ENCODE assay signal across 12 mouse cellular contexts in the genomic region with DNA sequence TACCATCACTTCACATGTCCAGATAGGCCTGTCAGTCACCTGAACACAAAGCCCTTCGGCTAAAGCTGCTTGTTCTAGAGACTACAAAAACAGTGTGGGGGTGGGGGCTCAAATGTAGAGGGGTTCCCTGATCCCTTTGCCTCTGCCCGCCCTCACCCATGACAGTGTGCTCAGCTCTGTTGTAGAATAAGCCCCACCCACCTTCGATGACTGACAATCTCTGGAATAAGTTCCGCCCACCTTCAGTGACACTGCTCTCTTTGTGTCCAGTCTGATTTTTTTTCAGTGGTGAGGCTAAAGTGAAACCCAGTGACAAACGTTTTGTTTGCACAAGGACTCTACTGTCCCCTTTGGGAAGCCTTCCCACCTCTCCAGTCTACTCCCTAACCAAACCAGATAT. TPM values are rescaled to one million over a fixed set of nuclear protein-coding genes. Genes with fewer than 3 reads are reported as not detected.
DNase-seq lines count a peak whose midpoint lies in the region; ATAC-seq and TF ChIP-seq lines count a peak whose summit lies in the region.
"Had no signal": no experiment of that assay in that cellular context is flagged by ENCODE, and none has a peak within 500 bp of the region (broad histone marks: within the 10 kb centered on the region; RNA-seq: fewer than 3 reads in every experiment).

No protein-coding gene starts in this region.

- peak; percentile 59; the same call in 1 of the 2 replicates for ATAC-seq in forebrain, embryonic 12.5 days (ENCODE audit: low FRiP score)
- ATAC-seq in forebrain, embryonic 15.5 days (replicated peaks): no peak
- peak; percentile 40; the same call in 1 of the 2 replicates for ATAC-seq in neural tube, embryonic 11.5 days (ENCODE audit: insufficient read depth, low FRiP score, low TSS enrichment)
- ATAC-seq in intestine, postnatal 0 days: 0 out of 2 replicates have a peak, but pooled peaks have one; percentile 13
- ATAC-seq in stomach, postnatal 0 days (ENCODE audit: low FRiP score, low TSS enrichment): 0 out of 2 replicates have a peak, but pooled peaks have one; percentile 45

- 65% methylated on average over 5 of the region's 5 CpGs for WGBS in forebrain, embryonic 12.5 days
- 48% methylated on average over 5 of the region's 5 CpGs for whole genome bisulfite sequencing in forebrain, embryonic 15.5 days
- WGBS in neural tube, embryonic 11.5 days: 59% methylated on average over 5 of the region's 5 CpGs
- WGBS in intestine, postnatal 0 days: 54% methylated on average over 5 of the region's 5 CpGs
- WGBS in stomach, postnatal 0 days: 60% methylated on average over 5 of the region's 5 CpGs

- no peaks in the 10 kb centered on the region for H3K27me3 ChIP-seq in forebrain, embryonic 12.5 days
- no peaks in the 10 kb centered on the region for H3K27me3 ChIP-seq in forebrain, embryonic 15.5 days
- H3K27me3 ChIP-seq in neural tube, embryonic 11.5 days (ENCODE audit: control insufficient read depth, insufficient read depth, low read length): no peaks in the 10 kb centered on the region
- no peaks in the 10 kb centered on the region for H3K27me3 ChIP-seq in intestine, postnatal 0 days (replicated peaks; ENCODE audit: control insufficient read depth, insufficient read depth, low read length)
- H3K27me3 ChIP-seq in stomach, postnatal 0 days (ENCODE audit: control insufficient read depth, insufficient read depth, low read length): no peaks in the 10 kb centered on the region
- H3K27me3 ChIP-seq: liver, embryonic 13.5 days had no signal

- no peak overlapping the region for H3K9ac ChIP-seq in forebrain, embryonic 12.5 days
- no peak overlapping the region for H3K9ac ChIP-seq in forebrain, embryonic 15.5 days (replicated peaks)
- H3K9ac ChIP-seq in neural tube, embryonic 11.5 days (ENCODE audit: low read length): no peak overlapping the region
- H3K9ac ChIP-seq in intestine, postnatal 0 days (ENCODE audit: low read depth, low read length): no peak overlapping the region
- H3K9ac ChIP-seq in stomach, postnatal 0 days (ENCODE audit: low read length): no peak overlapping the region
- H3K9ac ChIP-seq: liver, embryonic 13.5 days had no signal

- peak overlapping the region; percentile 82 for H3K27ac ChIP-seq in forebrain, embryonic 12.5 days
- H3K27ac ChIP-seq in forebrain, embryonic 15.5 days (replicated peaks): no peak overlapping the region
- H3K27ac ChIP-seq in neural tube, embryonic 11.5 days (ENCODE audit: low read depth, low read length): no peak overlapping the region
- no peak overlapping the region for H3K27ac ChIP-seq in intestine, postnatal 0 days (ENCODE audit: low read depth, low read length)
- H3K27ac ChIP-seq in stomach, postnatal 0 days (replicated peaks): no peak overlapping the region
- H3K27ac ChIP-seq: liver, embryonic 13.5 days had no signal

- H3K36me3 ChIP-seq in forebrain, embryonic 12.5 days (replicated peaks): no peaks in the 10 kb centered on the region
- H3K36me3 ChIP-seq in forebrain, embryonic 15.5 days: no peaks in the 10 kb centered on the region
- no peaks in the 10 kb centered on the region for H3K36me3 ChIP-seq in neural tube, embryonic 11.5 days (ENCODE audit: control insufficient read depth, insufficient read depth, low read length)
- H3K36me3 ChIP-seq in intestine, postnatal 0 days (ENCODE audit: control insufficient read depth, insufficient read depth): no peaks in the 10 kb centered on the region
- H3K36me3 ChIP-seq in stomach, postnatal 0 days (ENCODE audit: control insufficient read depth, insufficient read depth, low read length): no peaks in the 10 kb centered on the region
- H3K36me3 ChIP-seq: liver, embryonic 13.5 days had no signal

- TF ChIP-seq EP300 in stomach, postnatal 0 days (optimal IDR thresholded peaks at IDR 0.05): no peak

- no peak for TF ChIP-seq CTCF in intestine, postnatal 0 days (IDR thresholded peaks at IDR 0.05; ENCODE audit: low read depth)
- TF ChIP-seq CTCF in stomach, postnatal 0 days (IDR thresholded peaks at IDR 0.05; ENCODE audit: low read depth): no peak

- H3K4me1 ChIP-seq in forebrain, embryonic 12.5 days: peaks cover 45% of the 10 kb centered on the region
- H3K4me1 ChIP-seq in forebrain, embryonic 15.5 days: peaks cover 27% of the 10 kb centered on the region
- 0 out of 2 replicates have a peak, but pooled peaks cover 5% of the 10 kb centered on the region for H3K4me1 ChIP-seq in neural tube, embryonic 11.5 days (ENCODE audit: control insufficient read depth, insufficient read depth, low read length)
- H3K4me1 ChIP-seq in intestine, postnatal 0 days (replicated peaks; ENCODE audit: control insufficient read depth, insufficient read depth, low read length): no peaks in the 10 kb centered on the region
- no peaks in the 10 kb centered on the region for H3K4me1 ChIP-seq in stomach, postnatal 0 days (replicated peaks; ENCODE audit: control insufficient read depth, insufficient read depth)
- H3K4me1 ChIP-seq: liver, embryonic 13.5 days had no signal

- H3K4me3 ChIP-seq in forebrain, embryonic 12.5 days (replicated peaks): no peak overlapping the region
- no peak overlapping the region for H3K4me3 ChIP-seq in forebrain, embryonic 15.5 days
- H3K4me3 ChIP-seq in neural tube, embryonic 11.5 days (ENCODE audit: low read depth, low read length): no peak overlapping the region
- H3K4me3 ChIP-seq in intestine, postnatal 0 days (ENCODE audit: low read depth, low read length): no peak overlapping the region
- no peak overlapping the region for H3K4me3 ChIP-seq in stomach, postnatal 0 days (ENCODE audit: low read depth, low read length)
- H3K4me3 ChIP-seq: liver, embryonic 13.5 days had no signal

- no peaks in the 10 kb centered on the region for H3K9me3 ChIP-seq in forebrain, embryonic 12.5 days
- no peaks in the 10 kb centered on the region for H3K9me3 ChIP-seq in forebrain, embryonic 15.5 days
- no peaks in the 10 kb centered on the region for H3K9me3 ChIP-seq in neural tube, embryonic 11.5 days (ENCODE audit: control insufficient read depth, low read length)
- no peaks in the 10 kb centered on the region for H3K9me3 ChIP-seq in intestine, postnatal 0 days (ENCODE audit: control insufficient read depth)
- no peaks in the 10 kb centered on the region for H3K9me3 ChIP-seq in stomach, postnatal 0 days (ENCODE audit: control insufficient read depth, low read length)
- H3K9me3 ChIP-seq: liver, embryonic 13.5 days had no signal

- DNase-seq in neural tube, embryonic 11.5 days (ENCODE audit: low spot score): no peak
- DNase-seq in neural tube, embryonic 10.5 days (ENCODE audit: extremely low spot score, low spot score): no peak
- no peak for DNase-seq in stomach, postnatal 0 days (ENCODE audit: low spot score)
- no peak for DNase-seq in adrenal gland, postnatal 25 days
- DNase-seq in right cerebral cortex, adult 2 months (ENCODE audit: low spot score in 2 of 2): no peak
- DNase-seq: cerebellum, postnatal 36 days; kidney, adult 2 months; liver, embryonic 13.5 days had no signal

- no peak overlapping the region for H3K4me2 ChIP-seq in forebrain, embryonic 12.5 days
- H3K4me2 ChIP-seq in forebrain, embryonic 15.5 days (replicated peaks): no peak overlapping the region
- no peak overlapping the region for H3K4me2 ChIP-seq in neural tube, embryonic 11.5 days (ENCODE audit: low read depth)
- no peak overlapping the region for H3K4me2 ChIP-seq in intestine, postnatal 0 days (replicated peaks; ENCODE audit: low read depth)
- H3K4me2 ChIP-seq in stomach, postnatal 0 days (replicated peaks; ENCODE audit: low read depth): no peak overlapping the region
- H3K4me2 ChIP-seq: liver, embryonic 13.5 days had no signal

RNA-seq across cellular contexts. Expression of gene Kcna6, which starts 26.1 kb away (rescaled TPM):
- 5.9 and 6.3 TPM in 2 replicates for polyA plus RNA-seq in forebrain, embryonic 12.5 days (2016; fragmentation: Nextera tagmentation; extraction: Ambion mirVana)
- 10.6 and 11.4 TPM in 2 replicates for polyA plus RNA-seq in forebrain, embryonic 15.5 days (2015; fragmentation: Nextera tagmentation; extraction: Ambion mirVana)
- polyA plus RNA-seq in neural tube, embryonic 11.5 days (2014; fragmentation: Nextera tagmentation; extraction: Ambion mirVana): 7.7 and 10.5 TPM in 2 replicates
- polyA plus RNA-seq in intestine, postnatal 0 days (2015; fragmentation: Nextera tagmentation; extraction: Ambion mirVana): 1.1 TPM in 2 replicates
- polyA plus RNA-seq in stomach, postnatal 0 days (2015; fragmentation: Nextera tagmentation; extraction: Ambion mirVana): 1.5 and 2.1 TPM in 2 replicates
- total RNA-seq in adrenal gland, postnatal 25 days (2021): 1.5 and 1.6 TPM in 2 replicates
- total RNA-seq: neutrophil, adult 5-6 weeks had no signal
